Mouse (Mus musculus) MEL (cell line): ENCODE measurements at regions not wholly inside any gene's neighbourhood (a gene's known extent, or its start where the extent isn't known, plus 50 kb on each side); places are given as distances from the start of the nearest gene placed in this dataset.

Experiments
- DNase-seq: peaks from one replicate; pipeline ENCODE4 v3.0.0; 2011; ENCODE audit warnings: low read depth, low spot score
- H3K27ac ChIP-seq: 2 replicates; pipeline ENCODE4 v1.5.1; 2012; ENCODE audit warnings: low read depth, mild to moderate bottlenecking, control low read depth, low read length, moderate library complexity; ENCODE audit not compliant: control insufficient read depth
- H3K27me3 ChIP-seq, 2 experiments: fragments of 150-350 bp in 1 of 2; sonication (generic) in 1 of 2; 2 replicates each; pipeline ENCODE4 v1.6.1; 2012; ENCODE audit warnings: low read length in 2 of 2, mild to moderate bottlenecking in 2 of 2, improper control_type of control experiment in 1 of 2, moderate library complexity in 1 of 2; ENCODE audit not compliant: insufficient read depth in 2 of 2, control insufficient read depth in 1 of 2
- H3K36me3 ChIP-seq, 2 experiments: 2 replicates each; pipeline ENCODE4 v1.6.1; 2012 to 2014; ENCODE audit warnings: low read length in 2 of 2, improper control_type of control experiment in 1 of 2, inconsistent platforms in 1 of 2, mild to moderate bottlenecking in 1 of 2; ENCODE audit not compliant: insufficient read depth in 2 of 2, control insufficient read depth in 1 of 2
- H3K4me1 ChIP-seq, 2 experiments: fragments of 150-350 bp in 1 of 2; sonication (generic) in 1 of 2; 2 replicates each; pipeline ENCODE4 v1.6.1; 2012; ENCODE audit warnings: low read length in 2 of 2, improper control_type of control experiment in 1 of 2, mild to moderate bottlenecking in 1 of 2; ENCODE audit not compliant: insufficient read depth in 2 of 2, control insufficient read depth in 1 of 2
- H3K4me3 ChIP-seq, 2 experiments: fragments of 150-350 bp in 1 of 2; sonication (generic) in 1 of 2; 2 replicates each; pipeline ENCODE4 v1.5.1; 2012; ENCODE audit warnings: low read depth in 2 of 2, low read length in 2 of 2, mild to moderate bottlenecking in 2 of 2, moderate library complexity in 2 of 2, control low read depth in 1 of 2, improper control_type of control experiment in 1 of 2; ENCODE audit not compliant: control insufficient read depth in 1 of 2, insufficient read depth in 1 of 2
- H3K79me2 ChIP-seq: 2 replicates; pipeline ENCODE4 v1.6.1; 2012; ENCODE audit warnings: mild to moderate bottlenecking, low read length, moderate library complexity; ENCODE audit not compliant: control insufficient read depth, poor library complexity, insufficient read depth
- H3K9ac ChIP-seq: 2 replicates; pipeline ENCODE4 v1.6.1; 2012; ENCODE audit warnings: low read depth, mild to moderate bottlenecking, control low read depth, low read length, moderate library complexity; ENCODE audit not compliant: control insufficient read depth, poor library complexity, severe bottlenecking
- H3K9me3 ChIP-seq: fragments of 150-350 bp; sonication (generic); replicated peaks from 2 replicates; pipeline ENCODE4 v1.6.1; 2012; ENCODE audit warnings: mild to moderate bottlenecking, low read length, improper control_type of control experiment, moderate library complexity; ENCODE audit not compliant: insufficient read depth
- BHLHE40 ChIP-seq: IDR thresholded peaks from 2 replicates; pipeline ENCODE4 v1.6.1; 2012; ENCODE audit warnings: low read depth, mild to moderate bottlenecking, inconsistent platforms, low read length, improper control_type of control experiment, borderline replicate concordance
- CHD2 ChIP-seq: IDR thresholded peaks from 2 replicates; pipeline ENCODE4 v1.6.1; 2011; ENCODE audit warnings: low read length, improper control_type of control experiment
- ELF1 ChIP-seq: IDR thresholded peaks from 2 replicates; pipeline ENCODE4 v1.6.1; 2014; ENCODE audit warnings: low read depth, mild to moderate bottlenecking, inconsistent platforms, low read length, improper control_type of control experiment, moderate library complexity
- GABPA ChIP-seq: IDR thresholded peaks from 2 replicates; pipeline ENCODE4 v1.6.1; 2012; ENCODE audit warnings: low read depth, mild to moderate bottlenecking, inconsistent platforms, low read length, improper control_type of control experiment, moderate library complexity
- GATA1 ChIP-seq: IDR thresholded peaks from 2 replicates; pipeline ENCODE4 v1.6.1; 2011; ENCODE audit warnings: low read depth, low read length, improper control_type of control experiment
- HCFC1 ChIP-seq: IDR thresholded peaks from 2 replicates; pipeline ENCODE4 v1.6.1; 2012; ENCODE audit warnings: low read depth, mild to moderate bottlenecking, inconsistent platforms, low read length, improper control_type of control experiment, moderate library complexity
- JUND ChIP-seq: IDR thresholded peaks from 2 replicates; pipeline ENCODE4 v1.6.1; 2011; ENCODE audit warnings: low read depth, mild to moderate bottlenecking, improper control_type of control experiment, low read length
- KAT2A ChIP-seq: conservative IDR thresholded peaks from 2 replicates; pipeline ENCODE4 v1.6.1; 2012; ENCODE audit warnings: low read depth, low read length, improper control_type of control experiment, inconsistent platforms
- MAFK ChIP-seq: IDR thresholded peaks from 2 replicates; pipeline ENCODE4 v1.6.1; 2011; ENCODE audit warnings: low read depth, mild to moderate bottlenecking, low read length, improper control_type of control experiment, borderline replicate concordance
- MAX ChIP-seq: IDR thresholded peaks from 2 replicates; pipeline ENCODE4 v1.6.1; 2011; ENCODE audit warnings: low read length, improper control_type of control experiment
- MAZ ChIP-seq: IDR thresholded peaks from 2 replicates; pipeline ENCODE4 v1.6.1; 2012; ENCODE audit warnings: low read depth, mild to moderate bottlenecking, inconsistent platforms, low read length, improper control_type of control experiment
- MEF2A ChIP-seq: IDR thresholded peaks from 2 replicates; pipeline ENCODE4 v1.6.1; 2014; ENCODE audit warnings: low read depth, mild to moderate bottlenecking, inconsistent platforms, low read length, improper control_type of control experiment; ENCODE audit not compliant: poor library complexity, insufficient replicate concordance, severe bottlenecking; ENCODE audit errors: extremely low read depth
- MXI1 ChIP-seq: IDR thresholded peaks from 2 replicates; pipeline ENCODE4 v1.6.1; 2011; ENCODE audit warnings: mild to moderate bottlenecking, low read depth, low read length, improper control_type of control experiment
- MYC ChIP-seq: IDR thresholded peaks from 2 replicates; pipeline ENCODE4 v1.6.1; 2011; ENCODE audit warnings: low read depth, mild to moderate bottlenecking, low read length, improper control_type of control experiment, moderate library complexity
- POLR2A ChIP-seq, 2 experiments: IDR thresholded peaks; 2 replicates each; pipeline ENCODE4 v1.6.1; 2011 to 2012; ENCODE audit warnings: low read length in 2 of 2, mild to moderate bottlenecking in 2 of 2, control low read depth in 1 of 2, improper control_type of control experiment in 1 of 2, low read depth in 1 of 2, moderate library complexity in 1 of 2; ENCODE audit not compliant: control insufficient read depth in 1 of 2, insufficient read depth in 1 of 2, poor library complexity in 1 of 2
- POLR2AphosphoS5 ChIP-seq: IDR thresholded peaks from 2 replicates; pipeline ENCODE4 v1.6.1; 2012; ENCODE audit warnings: low read depth, borderline replicate concordance, mild to moderate bottlenecking, inconsistent platforms, low read length, moderate library complexity, mixed read lengths
- RAD21 ChIP-seq: IDR thresholded peaks from 2 replicates; pipeline ENCODE4 v1.6.1; 2011; ENCODE audit warnings: mild to moderate bottlenecking, low read depth, low read length, improper control_type of control experiment
- RCOR1 ChIP-seq: IDR thresholded peaks from 2 replicates; pipeline ENCODE4 v1.6.1; 2012; ENCODE audit warnings: low read depth, mild to moderate bottlenecking, inconsistent platforms, low read length, improper control_type of control experiment
- SMC3 ChIP-seq: IDR thresholded peaks from 2 replicates; pipeline ENCODE4 v1.6.1; 2011; ENCODE audit warnings: low read depth, low read length, improper control_type of control experiment
- TBP ChIP-seq: IDR thresholded peaks from 2 replicates; pipeline ENCODE4 v1.8.0; 2011; ENCODE audit warnings: low read depth, low read length, improper control_type of control experiment
- TCF12 ChIP-seq: IDR thresholded peaks from 2 replicates; pipeline ENCODE4 v1.6.1; 2014; ENCODE audit warnings: low read depth, mild to moderate bottlenecking, inconsistent platforms, low read length, improper control_type of control experiment, moderate library complexity
- USF2 ChIP-seq, 2 experiments: IDR thresholded peaks; 2 replicates each; pipeline ENCODE4 v1.6.1; 2011 to 2012; ENCODE audit warnings: improper control_type of control experiment in 2 of 2, low read length in 2 of 2, borderline replicate concordance in 1 of 2, inconsistent platforms in 1 of 2, low read depth in 1 of 2, mild to moderate bottlenecking in 1 of 2; ENCODE audit not compliant: insufficient read depth in 1 of 2
- ZKSCAN1 ChIP-seq: IDR thresholded peaks from 2 replicates; pipeline ENCODE4 v1.6.1; 2012; ENCODE audit warnings: low read depth, mild to moderate bottlenecking, inconsistent platforms, low read length, improper control_type of control experiment, moderate library complexity
- ZMIZ1 ChIP-seq: IDR thresholded peaks from 2 replicates; pipeline ENCODE4 v1.6.1; 2012; ENCODE audit warnings: low read depth, mild to moderate bottlenecking, inconsistent platforms, low read length, improper control_type of control experiment, moderate library complexity
- ZNF384 ChIP-seq: IDR thresholded peaks from 2 replicates; pipeline ENCODE4 v1.6.1; 2012; ENCODE audit warnings: low read depth, mild to moderate bottlenecking, inconsistent platforms, low read length, improper control_type of control experiment

DNA sequence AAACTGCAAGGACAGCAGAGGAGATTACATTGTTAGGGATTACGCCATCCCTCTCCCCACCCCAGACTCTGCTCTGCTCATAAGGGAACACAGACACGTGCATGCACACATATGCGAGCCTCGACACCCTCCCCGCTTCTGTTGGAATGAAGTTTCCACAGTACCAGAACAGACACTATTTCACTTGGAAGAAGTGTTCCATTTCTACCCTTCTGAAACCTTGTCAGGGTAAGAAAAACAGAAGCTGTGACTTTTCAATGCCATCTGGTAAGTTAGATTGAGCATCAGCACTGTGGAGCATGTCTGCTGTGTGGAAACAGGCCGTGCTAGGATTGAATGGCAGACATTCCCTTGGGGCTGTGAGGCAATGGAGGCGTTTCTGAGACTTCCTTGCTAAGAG, 382.0 kb downstream of the Sec16b start:
- H3K4me1 ChIP-seq = no peaks in the 10 kb centered on the region
- no peak for DNase-seq
- H3K4me3 ChIP-seq = no peak overlapping the region

DNA sequence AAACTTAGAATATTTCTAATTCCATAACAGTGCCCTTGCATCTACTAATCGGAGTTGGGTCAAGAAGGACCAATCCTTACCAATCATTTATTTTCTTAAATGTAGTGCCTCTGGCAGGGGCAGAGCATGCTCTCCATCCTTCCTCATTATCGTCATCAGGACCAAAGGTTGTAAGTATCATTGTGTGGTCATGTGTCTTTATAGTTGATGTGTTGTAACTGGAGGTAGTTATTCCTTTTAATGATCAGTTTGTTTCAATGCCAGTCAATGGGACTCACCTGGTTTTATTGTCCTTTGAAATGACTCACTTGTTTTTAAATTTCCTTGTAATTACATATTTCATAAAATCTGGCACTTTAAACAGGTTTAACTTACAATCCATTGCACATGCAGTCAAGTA, 399.6 kb downstream of the Sec16b start:
- H3K4me1 ChIP-seq = no peaks in the 10 kb centered on the region
- H3K79me2 ChIP-seq = no peaks in the 10 kb centered on the region
- no peaks in the 10 kb centered on the region for H3K27me3 ChIP-seq
- no peak overlapping the region for H3K4me3 ChIP-seq
- no peaks in the 10 kb centered on the region for H3K9me3 ChIP-seq
- TF ChIP-seq TCF12 (no peak), BHLHE40 (no peak), SMC3 (no peak), USF2 (IDR thresholded peaks at IDR 0.05; ENCODE audit: borderline replicate concordance in 1 of 2, insufficient read depth in 1 of 2, low read depth in 1 of 2, low read length in 2 of 2) (no peak), JUND (no peak), ZKSCAN1 (no peak), MYC (no peak), ZNF384 (no peak), MAZ (no peak), MXI1 (no peak), KAT2A (no peak), MAX (no peak), ELF1 (no peak), CHD2 (no peak), POLR2AphosphoS5 (no peak)
- no peak for DNase-seq
- H3K27ac ChIP-seq = no peak overlapping the region
- H3K36me3 ChIP-seq = no peaks in the 10 kb centered on the region
- no peak overlapping the region for H3K9ac ChIP-seq

More for the DNA sequence above, 382.0 kb downstream of the Sec16b start:
- Histone ChIP-seq H3K27ac (no peak overlapping the region), H3K79me2 (no peaks in the 10 kb centered on the region), H3K36me3 (no peaks in the 10 kb centered on the region), H3K9me3 (no peaks in the 10 kb centered on the region), H3K9ac (no peak overlapping the region), H3K27me3 (no peaks in the 10 kb centered on the region)
- no peak for TF ChIP-seq MEF2A
- no peak for TF ChIP-seq GABPA
- no peak for TF ChIP-seq RAD21
- no peak for TF ChIP-seq RCOR1
- TF ChIP-seq ZKSCAN1 = no peak
- TF ChIP-seq MYC = no peak
- no peak for TF ChIP-seq GATA1
- no peak for TF ChIP-seq HCFC1
- TF ChIP-seq MAFK = no peak
- TF ChIP-seq MAZ = no peak
- no peak for TF ChIP-seq TBP
- no peak for TF ChIP-seq JUND
- TF ChIP-seq ZMIZ1 = no peak
- TF ChIP-seq POLR2A (IDR thresholded peaks at IDR 0.05; ENCODE audit: control insufficient read depth in 1 of 2, insufficient read depth in 1 of 2, low read depth in 1 of 2, low read length in 2 of 2, poor library complexity in 1 of 2) = no peak
- no peak for TF ChIP-seq POLR2AphosphoS5
- no peak for TF ChIP-seq TCF12
